Mouse (Mus musculus): ENCODE measurements around the gene Uprt. TPM values are rescaled to one million over a fixed set of nuclear protein-coding genes. Genes with fewer than 3 reads are reported as not detected.

Gene Uprt
- polyA plus RNA-seq, 2 experiments = 0.22 to 0.59 TPM

DNA sequence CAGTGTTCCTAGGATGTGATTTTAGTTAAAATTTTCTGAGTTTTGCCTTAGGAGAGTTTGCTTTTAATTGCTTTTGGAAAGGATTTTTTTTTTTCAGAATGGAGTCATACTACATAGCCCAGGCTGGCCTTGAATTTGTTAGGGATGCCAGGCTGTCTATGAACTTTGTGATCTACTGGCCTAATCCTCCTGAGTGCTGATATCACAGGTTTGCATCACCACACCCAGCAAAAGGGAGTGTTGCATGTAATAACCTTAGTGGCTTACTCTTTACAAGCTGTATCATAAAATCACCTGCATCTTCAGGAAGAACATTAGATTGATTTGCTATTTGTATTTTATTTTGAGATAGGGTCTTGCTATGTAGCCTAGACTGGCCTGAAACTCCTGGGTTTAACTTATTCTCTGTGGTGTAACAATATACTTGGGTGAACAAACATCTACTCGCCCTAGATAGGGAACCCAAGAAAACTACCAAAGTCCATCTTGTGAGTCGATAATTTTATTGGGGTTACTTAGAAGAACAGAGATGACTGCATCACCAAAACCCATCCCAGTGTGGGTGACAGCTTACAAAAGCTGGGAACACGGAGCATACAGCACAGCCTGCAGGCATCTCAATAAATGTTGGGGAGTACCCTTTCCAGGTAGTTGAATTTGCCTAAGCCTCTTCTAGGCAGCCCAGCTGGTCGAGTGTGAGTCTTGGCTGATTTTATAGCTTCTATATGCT is 7.2 kb downstream of the Uprt start:
- 52% methylated on average over 4 of the region's 4 CpGs for WGBS (ENCODE audit: insufficient replicate concordance)

GRCm38 (mm10) chrX:104501765-104502164 is 19.1 kb downstream of the Uprt start:
- Histone ChIP-seq H3K4me1 (replicated peaks; ENCODE audit: control insufficient read depth in 2 of 2, insufficient read depth in 2 of 2, low read length in 1 of 2) (no peaks in the 10 kb centered on the region), H3K4me2 (ENCODE audit: low read depth) (no peak overlapping the region), H3K27me3 (ENCODE audit: control insufficient read depth, insufficient read depth, low read length) (no peaks in the 10 kb centered on the region), H3K36me3 (replicated peaks; ENCODE audit: control insufficient read depth, insufficient read depth, low read depth) (no peaks in the 10 kb centered on the region), H3K9me3 (ENCODE audit: control insufficient read depth, low read length) (no peaks in the 10 kb centered on the region), H3K9ac (replicated peaks) (no peak overlapping the region), H3K4me3 (ENCODE audit: insufficient read depth in 1 of 2, low read depth in 2 of 2, low read length in 2 of 2) (no peak overlapping the region), H3K27ac (no peak overlapping the region)
- TF ChIP-seq CTCF (IDR thresholded peaks at IDR 0.05; ENCODE audit: low read depth) (no peak), EP300 (IDR thresholded peaks at IDR 0.05; ENCODE audit: low read depth) (no peak)
- ATAC-seq (ENCODE audit: insufficient read depth) (no peak), DNase-seq (ENCODE audit: low read depth in 3 of 3, low spot score in 3 of 3) (no peak)
- WGBS (ENCODE audit: insufficient replicate concordance) = 81% methylated on average over 5 of the region's 5 CpGs

More for the DNA sequence above, 7.2 kb downstream of the Uprt start:
- no peak for TF ChIP-seq CTCF (IDR thresholded peaks at IDR 0.05; ENCODE audit: low read depth)
- TF ChIP-seq EP300 (IDR thresholded peaks at IDR 0.05; ENCODE audit: low read depth) = no peak
- Histone ChIP-seq H3K4me2 (ENCODE audit: low read depth) (no peak overlapping the region), H3K9me3 (ENCODE audit: control insufficient read depth, low read length) (no peaks in the 10 kb centered on the region), H3K9ac (replicated peaks) (no peak overlapping the region), H3K27me3 (ENCODE audit: control insufficient read depth, insufficient read depth, low read length) (no peaks in the 10 kb centered on the region; the same call in 1 of the 2 replicates), H3K27ac (no peak overlapping the region), H3K36me3 (replicated peaks; ENCODE audit: control insufficient read depth, insufficient read depth, low read depth) (no peaks in the 10 kb centered on the region), H3K4me1 (replicated peaks; ENCODE audit: control insufficient read depth in 2 of 2, insufficient read depth in 2 of 2, low read length in 1 of 2) (peaks cover 0 to 2% of the 10 kb centered on the region in 2 experiments; a peak in 1 of 4 replicates), H3K4me3 (ENCODE audit: insufficient read depth in 1 of 2, low read depth in 2 of 2, low read length in 2 of 2) (no peak overlapping the region)
- ATAC-seq (ENCODE audit: insufficient read depth) = no peak
- DNase-seq (ENCODE audit: low read depth in 3 of 3, low spot score in 3 of 3) = no peak

- Histone ChIP-seq H3K4me2 (ENCODE audit: low read depth) (no peak overlapping the region), H3K9me3 (ENCODE audit: control insufficient read depth, low read length) (no peaks in the 10 kb centered on the region), H3K4me1 (replicated peaks; ENCODE audit: control insufficient read depth in 2 of 2, insufficient read depth in 2 of 2, low read length in 1 of 2) (peaks cover 4 to 21% of the 10 kb centered on the region in 2 experiments), H3K36me3 (replicated peaks; ENCODE audit: control insufficient read depth, insufficient read depth, low read depth) (no peaks in the 10 kb centered on the region), H3K27ac (no peak overlapping the region), H3K27me3 (ENCODE audit: control insufficient read depth, insufficient read depth, low read length) (no peaks in the 10 kb centered on the region), H3K4me3 (ENCODE audit: insufficient read depth in 1 of 2, low read depth in 2 of 2, low read length in 2 of 2) (no peak overlapping the region), H3K9ac (replicated peaks) (no peak overlapping the region)
- 39% methylated on average over 4 of the region's 4 CpGs for WGBS (ENCODE audit: insufficient replicate concordance)
- peak in 1 of 3 experiments; percentile 14 for DNase-seq (ENCODE audit: low read depth in 3 of 3, low spot score in 3 of 3)
- TF ChIP-seq CTCF (IDR thresholded peaks at IDR 0.05; ENCODE audit: low read depth) (no peak), EP300 (IDR thresholded peaks at IDR 0.05; ENCODE audit: low read depth) (no peak)
- ATAC-seq (ENCODE audit: insufficient read depth) = no peak; the same call in 1 of the 2 replicates
These were observed 60.0 kb downstream of the Uprt start for GRCm38 (mm10) chrX:104542635-104543034.

DNA sequence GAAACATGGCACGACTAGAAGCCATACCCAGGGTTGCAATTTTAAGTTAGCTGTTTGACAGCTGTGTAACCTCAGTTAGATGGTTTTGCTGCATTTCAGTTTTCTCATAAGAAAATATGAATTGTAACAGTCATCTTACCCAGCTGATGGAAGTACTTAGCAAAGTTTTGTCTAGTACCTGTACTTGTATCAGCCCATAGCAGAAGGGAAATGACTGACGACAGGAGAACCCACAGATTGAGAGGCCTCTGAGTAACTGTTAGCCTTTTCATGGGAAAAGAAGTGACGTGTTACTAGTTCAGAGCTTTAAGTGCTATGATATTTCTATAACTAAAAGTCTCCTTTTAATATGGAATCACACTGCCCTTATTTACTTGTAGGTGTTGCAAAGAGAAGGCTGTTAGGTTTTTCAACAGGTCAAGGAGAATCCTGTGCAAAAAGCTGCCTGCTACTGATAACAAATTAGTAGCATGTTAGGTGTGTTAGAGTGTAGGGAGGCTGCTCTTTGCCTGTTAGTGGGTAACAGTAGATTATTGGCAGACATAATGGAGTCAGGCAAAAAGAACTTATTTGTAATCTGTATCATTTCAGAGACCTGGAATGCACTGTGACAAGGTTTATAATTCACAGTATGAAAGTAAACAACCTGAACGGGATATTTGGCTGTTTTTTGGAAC is 61.4 kb downstream of the Uprt start:
- Histone ChIP-seq H3K36me3 (replicated peaks; ENCODE audit: control insufficient read depth, insufficient read depth, low read depth) (no peaks in the 10 kb centered on the region), H3K27ac (peak overlapping the region; percentile 78), H3K4me1 (replicated peaks; ENCODE audit: control insufficient read depth in 2 of 2, insufficient read depth in 2 of 2, low read length in 1 of 2) (peaks cover 4 to 21% of the 10 kb centered on the region in 2 experiments), H3K4me3 (ENCODE audit: insufficient read depth in 1 of 2, low read depth in 2 of 2, low read length in 2 of 2) (no peak overlapping the region), H3K9me3 (ENCODE audit: control insufficient read depth, low read length) (no peaks in the 10 kb centered on the region), H3K9ac (replicated peaks) (no peak overlapping the region), H3K4me2 (ENCODE audit: low read depth) (peak overlapping the region; percentile 26; the same call in 1 of the 2 replicates), H3K27me3 (ENCODE audit: control insufficient read depth, insufficient read depth, low read length) (no peaks in the 10 kb centered on the region)
- WGBS (ENCODE audit: insufficient replicate concordance) = 33% methylated on average over 4 of the region's 4 CpGs
- ATAC-seq (ENCODE audit: insufficient read depth) (peak; percentile 84), DNase-seq (ENCODE audit: low read depth in 3 of 3, low spot score in 3 of 3) (peak in 2 of 3 experiments; percentile 26 to 28)
- peak; percentile 75 for TF ChIP-seq EP300 (IDR thresholded peaks at IDR 0.05; ENCODE audit: low read depth)
- TF ChIP-seq CTCF (IDR thresholded peaks at IDR 0.05; ENCODE audit: low read depth) = no peak

DNA sequence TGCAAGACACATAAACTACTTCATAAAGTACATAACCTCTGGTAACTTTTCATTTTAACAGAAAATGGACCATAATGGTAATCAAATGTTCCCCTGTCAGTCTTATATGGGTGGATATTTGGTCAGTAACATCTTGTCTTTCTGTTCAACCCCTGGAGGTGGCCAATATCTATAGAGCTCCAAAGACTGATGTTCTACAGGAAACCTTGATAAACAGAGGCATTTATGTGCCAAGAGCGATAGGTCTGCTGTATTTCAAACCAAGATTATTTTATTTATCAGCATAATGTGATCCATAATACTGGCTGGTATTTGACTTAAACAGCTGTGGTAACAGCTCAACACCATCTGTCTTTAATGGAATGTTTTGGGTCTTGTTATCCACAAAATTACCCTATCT is 62.7 kb downstream of the Uprt start:
- TF ChIP-seq CTCF (IDR thresholded peaks at IDR 0.05; ENCODE audit: low read depth) (no peak), EP300 (IDR thresholded peaks at IDR 0.05; ENCODE audit: low read depth) (peak; percentile 80)
- Histone ChIP-seq H3K36me3 (replicated peaks; ENCODE audit: control insufficient read depth, insufficient read depth, low read depth) (no peaks in the 10 kb centered on the region), H3K9me3 (ENCODE audit: control insufficient read depth, low read length) (no peaks in the 10 kb centered on the region), H3K27me3 (ENCODE audit: control insufficient read depth, insufficient read depth, low read length) (no peaks in the 10 kb centered on the region), H3K4me1 (replicated peaks; ENCODE audit: control insufficient read depth in 2 of 2, insufficient read depth in 2 of 2, low read length in 1 of 2) (peaks cover 4 to 21% of the 10 kb centered on the region in 2 experiments), H3K9ac (replicated peaks) (no peak overlapping the region), H3K4me3 (ENCODE audit: insufficient read depth in 1 of 2, low read depth in 2 of 2, low read length in 2 of 2) (no peak overlapping the region), H3K27ac (peak overlapping the region; percentile 78; the same call in 1 of the 2 replicates), H3K4me2 (ENCODE audit: low read depth) (peak overlapping the region; percentile 18)
- WGBS (ENCODE audit: insufficient replicate concordance) = 26% methylated on average over 1 of the region's 1 CpGs
- peak; percentile 77 for ATAC-seq (ENCODE audit: insufficient read depth)
- DNase-seq (ENCODE audit: low read depth in 3 of 3, low spot score in 3 of 3) = peak; percentile 26 to 50 (median 26)

Other genes with a start within 250 kb of the Uprt start
- 3.5 and 5.7 TPM in 2 replicates for gene Abcb7, start 69.0 kb upstream of the Uprt start, polyA plus RNA-seq (2012; rRNA removed)
- 10.7 and 10.8 TPM in 2 replicates for gene Abcb7, start 69.0 kb upstream of the Uprt start, polyA plus RNA-seq (2014; fragmentation: Nextera tagmentation; extraction: Ambion mirVana)
- 0.54 and 0.97 TPM in 2 replicates for gene Zdhhc15, start 188.2 kb downstream of the Uprt start, polyA plus RNA-seq (2012; rRNA removed)
- 2.0 and 2.2 TPM in 2 replicates for gene Zdhhc15, start 188.2 kb downstream of the Uprt start, polyA plus RNA-seq (2014; fragmentation: Nextera tagmentation; extraction: Ambion mirVana)